Mouse (Mus musculus): ENCODE results near the gene C1qa. TPM values are rescaled to one million over a fixed set of nuclear protein-coding genes. Genes with fewer than 3 reads are reported as not detected.

C1qa gene
- total and polyA plus RNA-seq, 3 experiments: not detected

DNA sequence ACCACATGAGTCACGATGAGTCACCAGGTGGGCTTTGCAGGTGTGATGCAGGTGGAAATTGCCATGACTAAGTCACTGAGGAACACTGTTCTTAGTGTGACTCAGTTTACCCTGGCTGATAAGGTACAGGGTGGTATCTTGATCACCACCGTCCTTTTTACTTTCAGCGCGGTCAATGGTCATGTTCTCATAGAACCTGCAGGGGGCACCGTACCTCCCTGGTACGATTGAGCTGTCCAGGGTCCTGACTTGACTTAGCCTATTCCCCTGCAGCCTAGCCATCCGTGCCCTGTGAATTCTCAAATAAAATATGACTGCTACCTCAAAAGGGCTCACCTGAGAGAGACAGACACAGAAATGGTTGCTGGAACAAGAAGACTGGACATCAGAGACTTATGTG, 8.4 kb upstream of the C1qa start:
- peak; percentile 52 for DNase-seq (ENCODE audit: extremely low read depth)
- no peaks in the 10 kb centered on the region for H3K36me3 ChIP-seq (replicated peaks in 1 of 2; ENCODE audit: control insufficient read depth in 1 of 2, insufficient read depth in 1 of 2, low read length in 1 of 2)
- H3K9me3 ChIP-seq (replicated peaks; ENCODE audit: low read length): peaks cover 3% of the 10 kb centered on the region
- H3K79me2 ChIP-seq (replicated peaks; ENCODE audit: control insufficient read depth, extremely low read depth, insufficient read depth, poor library complexity, severe bottlenecking): no peaks in the 10 kb centered on the region
- H3K4me2 ChIP-seq (ENCODE audit: insufficient read depth, low read depth, poor library complexity, severe bottlenecking): no peak overlapping the region
- no peaks in the 10 kb centered on the region for H3K4me1 ChIP-seq (ENCODE audit: control insufficient read depth in 1 of 2, insufficient read depth in 2 of 2)
- no peak overlapping the region for H3K4me3 ChIP-seq (replicated peaks in 1 of 3; ENCODE audit: low read depth in 2 of 3, low read length in 2 of 3, poor library complexity in 1 of 3)
- dilution Hi-C loops (cut with MboI; ENCODE audit: extremely low pct_ligation_motif_present, extremely low pct_unique_long_range_greater_than_20kb, low sequenced_read_pairs) (no loop called here), in situ Hi-C loops (cut with MboI; ENCODE audit: low pct_ligation_motif_present, low pct_unique_long_range_greater_than_20kb, low sequenced_read_pairs) (no loop called here)
- H3K9ac ChIP-seq (ENCODE audit: insufficient read depth, low read depth): no peak overlapping the region
- no peak overlapping the region for H3K27ac ChIP-seq (ENCODE audit: insufficient read depth, low read depth)
- no peak for TF ChIP-seq POLR2A (IDR thresholded peaks at IDR 0.05; ENCODE audit: low read depth, low read length)
- no peak for TF ChIP-seq ETS1 (conservative IDR thresholded peaks at IDR 0.05; ENCODE audit: low read depth, low read length)
- TF ChIP-seq NRF1 (IDR thresholded peaks at IDR 0.05; ENCODE audit: low read depth, low read length): no peak
- peak; percentile 22 to 83; a peak in 3 of 4 replicates for TF ChIP-seq CTCF (conservative IDR thresholded peaks at IDR 0.05 in 1 of 2, IDR thresholded peaks at IDR 0.05 in 1 of 2; ENCODE audit: low read depth in 2 of 2, low read length in 2 of 2)
- TF ChIP-seq KAT2A (IDR thresholded peaks at IDR 0.05; ENCODE audit: insufficient replicate concordance, low read length): no peak
- no peak for TF ChIP-seq USF2 (conservative IDR thresholded peaks at IDR 0.05; ENCODE audit: low read depth, low read length)
- TF ChIP-seq BHLHE40 (IDR thresholded peaks at IDR 0.05; ENCODE audit: low read depth, low read length): no peak
- TF ChIP-seq JUN (IDR thresholded peaks at IDR 0.05; ENCODE audit: insufficient read depth, low read depth, low read length): no peak
- peak; percentile 33 for TF ChIP-seq RAD21 (IDR thresholded peaks at IDR 0.05; ENCODE audit: low read depth, low read length)
- TF ChIP-seq HCFC1 (IDR thresholded peaks at IDR 0.05; ENCODE audit: low read depth, low read length): no peak
- no peak for TF ChIP-seq MEF2A (IDR thresholded peaks at IDR 0.05; ENCODE audit: borderline replicate concordance, low read depth, low read length)
- no peak for TF ChIP-seq CHD2 (IDR thresholded peaks at IDR 0.05; ENCODE audit: low read length)
- TF ChIP-seq SIN3A (IDR thresholded peaks at IDR 0.05; ENCODE audit: low read length): peak; percentile 80
- no peak for TF ChIP-seq MAX (IDR thresholded peaks at IDR 0.05; ENCODE audit: low read length)
- TF ChIP-seq TCF12 (IDR thresholded peaks at IDR 0.05; ENCODE audit: low read depth, low read length): 0 out of 2 replicates have a peak, but pooled peaks have one; percentile 25
- TF ChIP-seq UBTF (IDR thresholded peaks at IDR 0.05; ENCODE audit: low read depth, low read length): no peak
- TF ChIP-seq ZMIZ1 (IDR thresholded peaks at IDR 0.05; ENCODE audit: low read depth, low read length): no peak
- TF ChIP-seq EP300 (IDR thresholded peaks at IDR 0.05; ENCODE audit: low read length): no peak
- TF ChIP-seq SMC3 (IDR thresholded peaks at IDR 0.05; ENCODE audit: low read depth, low read length): peak; percentile 82
- no peak for TF ChIP-seq TBP (conservative IDR thresholded peaks at IDR 0.05; ENCODE audit: low read depth, low read length)
- no peak for TF ChIP-seq POLR2AphosphoS2 (IDR thresholded peaks at IDR 0.05; ENCODE audit: low read depth, low read length)
- no peak for TF ChIP-seq JUND (conservative IDR thresholded peaks at IDR 0.05; ENCODE audit: low read depth, low read length)
- no peak for TF ChIP-seq USF1 (IDR thresholded peaks at IDR 0.05; ENCODE audit: low read depth, low read length)
- TF ChIP-seq NELFE (IDR thresholded peaks at IDR 0.05; ENCODE audit: low read depth, low read length): no peak
- TF ChIP-seq IRF4 (IDR thresholded peaks at IDR 0.05; ENCODE audit: low read depth, low read length): peak; percentile 41; the same call in 1 of the 2 replicates
- no peak; the same call in 1 of the 2 replicates for TF ChIP-seq MXI1 (IDR thresholded peaks at IDR 0.05; ENCODE audit: low read depth, low read length)
- no peak; the same call in 1 of the 2 replicates for TF ChIP-seq MAFK (IDR thresholded peaks at IDR 0.05; ENCODE audit: insufficient replicate concordance, low read length)
- TF ChIP-seq ELF1 (IDR thresholded peaks at IDR 0.05; ENCODE audit: low read depth, low read length): 0 out of 2 replicates have a peak, but pooled peaks have one; percentile 15
- TF ChIP-seq ZKSCAN1 (IDR thresholded peaks at IDR 0.05; ENCODE audit: borderline replicate concordance, low read depth, low read length): no peak
- no peak for TF ChIP-seq RCOR1 (conservative IDR thresholded peaks at IDR 0.05; ENCODE audit: low read depth, low read length)
- TF ChIP-seq ZNF384 (IDR thresholded peaks at IDR 0.05; ENCODE audit: low read depth, low read length): no peak
- TF ChIP-seq MAZ (IDR thresholded peaks at IDR 0.05; ENCODE audit: low read depth, low read length): no peak
- TF ChIP-seq GABPA (IDR thresholded peaks at IDR 0.05; ENCODE audit: insufficient replicate concordance, low read depth, low read length): no peak
- TF ChIP-seq CHD1 (IDR thresholded peaks at IDR 0.05; ENCODE audit: low read depth, low read length): no peak
- TF ChIP-seq ZC3H11A (IDR thresholded peaks at IDR 0.05; ENCODE audit: low read depth, low read length): no peak
- no peak for TF ChIP-seq PAX5 (IDR thresholded peaks at IDR 0.05; ENCODE audit: low read length)
- H3K27me3 ChIP-seq (replicated peaks): peaks cover 90% of the 10 kb centered on the region
